Mouse (Mus musculus): Measurements from ENCODE around the gene Clmp.
A peak's percentile ranks its signal among the peaks of the same experiment; 100 is the strongest.
"Not testable (repeated sequence)": the region's sequence is repeated elsewhere in the genome, so short reads cannot be mapped to it uniquely, and the experiment has no call there.

Gene Clmp

DNA sequence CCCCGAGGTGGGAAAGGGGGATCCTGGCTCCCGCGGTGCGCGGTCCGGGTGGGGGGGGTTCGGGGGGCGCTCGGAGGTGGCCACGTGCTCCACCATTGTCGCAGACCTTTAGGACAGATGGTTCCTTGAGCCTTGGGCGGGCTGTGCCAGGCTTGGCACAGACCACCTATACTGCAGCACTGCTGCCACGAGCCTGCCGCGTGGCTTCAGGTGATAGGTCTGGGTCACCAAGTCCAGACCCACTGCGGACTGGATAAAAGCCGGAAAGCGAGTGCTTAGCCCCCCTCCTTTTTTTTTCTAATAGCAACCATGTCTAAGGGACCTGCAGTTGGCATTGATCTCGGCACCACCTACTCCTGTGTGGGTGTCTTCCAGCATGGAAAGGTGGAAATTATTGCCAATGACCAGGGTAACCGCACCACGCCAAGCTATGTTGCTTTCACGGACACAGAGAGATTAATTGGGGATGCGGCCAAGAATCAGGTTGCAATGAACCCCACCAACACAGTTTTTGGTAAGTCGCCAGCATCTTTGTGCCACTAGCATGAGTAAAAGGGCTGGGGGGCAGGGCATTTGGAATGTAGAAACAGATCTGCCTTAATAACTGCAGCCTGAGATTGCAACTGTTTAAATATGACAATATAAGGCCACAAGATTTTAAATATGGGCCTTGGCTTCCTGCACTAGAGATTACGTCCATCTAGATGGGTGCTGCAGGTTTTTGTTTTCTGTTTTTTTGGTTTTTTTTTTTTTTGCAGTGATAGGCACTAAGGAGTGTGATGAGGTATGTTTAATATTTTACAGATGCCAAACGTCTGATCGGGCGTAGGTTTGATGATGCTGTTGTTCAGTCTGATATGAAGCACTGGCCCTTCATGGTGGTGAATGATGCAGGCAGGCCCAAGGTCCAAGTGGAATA, 116.1 kb downstream of the Clmp start:
- DNase-seq (ENCODE audit: low spot score), result peak; percentile 60

DNA sequence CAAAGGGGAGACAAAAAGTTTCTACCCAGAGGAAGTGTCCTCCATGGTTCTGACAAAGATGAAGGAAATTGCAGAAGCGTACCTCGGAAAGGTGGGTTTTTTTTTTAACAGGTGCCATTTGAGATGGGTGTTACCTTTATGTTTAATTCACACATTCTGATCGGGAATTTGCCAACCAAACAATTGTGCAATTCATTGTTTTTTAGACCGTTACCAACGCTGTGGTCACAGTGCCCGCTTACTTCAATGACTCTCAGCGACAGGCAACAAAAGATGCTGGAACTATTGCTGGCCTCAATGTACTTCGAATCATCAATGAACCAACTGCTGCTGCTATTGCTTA, 116.7 kb downstream of the Clmp start:
- not testable (repeated sequence) for DNase-seq (ENCODE audit: low spot score)

DNA sequence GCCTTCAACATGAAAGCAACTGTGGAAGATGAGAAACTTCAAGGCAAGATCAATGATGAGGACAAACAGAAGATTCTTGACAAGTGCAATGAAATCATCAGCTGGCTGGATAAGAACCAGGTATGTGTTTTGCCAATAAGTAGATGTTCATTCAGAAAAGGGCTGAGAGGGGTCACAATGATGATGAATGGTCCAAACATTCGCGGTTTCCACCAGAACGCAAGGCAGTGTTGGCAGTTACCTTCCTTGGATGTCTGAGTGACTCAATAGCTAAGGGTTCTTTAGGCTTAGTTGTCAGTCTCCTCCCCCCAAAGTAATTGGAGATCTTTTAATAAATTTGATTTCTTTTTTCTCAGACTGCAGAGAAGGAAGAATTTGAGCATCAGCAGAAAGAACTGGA, 118.8 kb downstream of the Clmp start:
- not testable (repeated sequence) for DNase-seq (ENCODE audit: low spot score)

- DNase-seq (ENCODE audit: low spot score), result peak; percentile 87
These were observed 119.5 kb downstream of the Clmp start for GRCm38 (mm10) chr9:40805263-40805662.

DNA sequence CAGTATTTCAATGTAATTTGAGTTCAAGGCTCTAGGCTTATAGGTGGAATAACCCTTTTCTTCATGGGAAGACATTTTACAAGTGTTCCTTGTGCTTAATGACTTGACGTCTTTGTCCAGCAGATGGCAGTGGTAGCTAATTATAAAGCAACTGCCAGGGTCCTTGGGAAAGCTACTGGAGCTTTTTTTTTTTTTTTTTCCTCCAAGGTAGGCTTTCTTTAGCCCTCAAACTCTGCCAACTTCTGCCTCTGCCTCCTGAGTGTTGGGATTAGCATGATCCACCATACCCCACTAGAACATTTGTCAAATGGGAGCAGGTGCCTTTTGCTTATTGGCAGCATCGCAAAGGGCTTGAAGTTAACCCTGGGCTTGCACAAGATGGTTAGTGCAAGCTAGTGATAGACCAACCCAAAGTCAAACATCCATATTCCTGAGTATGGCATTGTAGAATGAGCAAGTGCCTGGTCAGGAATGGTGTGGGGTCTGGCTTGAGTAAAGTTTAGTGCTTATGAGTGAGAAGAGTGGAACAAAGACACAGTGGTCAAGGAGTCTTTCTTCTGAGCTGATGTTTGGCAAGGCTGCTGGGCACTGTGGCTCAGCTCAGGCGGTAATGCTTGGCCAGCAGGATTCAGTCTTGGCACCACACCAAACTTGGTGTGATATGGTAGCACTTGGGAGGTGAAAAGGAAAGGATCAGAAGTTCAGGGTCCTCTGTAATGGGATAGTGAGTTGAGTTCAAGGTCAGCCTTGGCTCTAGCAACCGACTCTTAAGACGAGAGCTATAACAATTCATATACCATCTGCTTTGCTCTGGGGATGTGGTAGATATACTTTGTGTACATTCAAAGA, 120.9 kb downstream of the Clmp start:
- peak; percentile 63 for DNase-seq (ENCODE audit: low spot score)

GRCm38 (mm10) chr9:40807289-40807920, 121.6 kb downstream of the Clmp start:
- no peak for DNase-seq (ENCODE audit: low spot score)

DNA sequence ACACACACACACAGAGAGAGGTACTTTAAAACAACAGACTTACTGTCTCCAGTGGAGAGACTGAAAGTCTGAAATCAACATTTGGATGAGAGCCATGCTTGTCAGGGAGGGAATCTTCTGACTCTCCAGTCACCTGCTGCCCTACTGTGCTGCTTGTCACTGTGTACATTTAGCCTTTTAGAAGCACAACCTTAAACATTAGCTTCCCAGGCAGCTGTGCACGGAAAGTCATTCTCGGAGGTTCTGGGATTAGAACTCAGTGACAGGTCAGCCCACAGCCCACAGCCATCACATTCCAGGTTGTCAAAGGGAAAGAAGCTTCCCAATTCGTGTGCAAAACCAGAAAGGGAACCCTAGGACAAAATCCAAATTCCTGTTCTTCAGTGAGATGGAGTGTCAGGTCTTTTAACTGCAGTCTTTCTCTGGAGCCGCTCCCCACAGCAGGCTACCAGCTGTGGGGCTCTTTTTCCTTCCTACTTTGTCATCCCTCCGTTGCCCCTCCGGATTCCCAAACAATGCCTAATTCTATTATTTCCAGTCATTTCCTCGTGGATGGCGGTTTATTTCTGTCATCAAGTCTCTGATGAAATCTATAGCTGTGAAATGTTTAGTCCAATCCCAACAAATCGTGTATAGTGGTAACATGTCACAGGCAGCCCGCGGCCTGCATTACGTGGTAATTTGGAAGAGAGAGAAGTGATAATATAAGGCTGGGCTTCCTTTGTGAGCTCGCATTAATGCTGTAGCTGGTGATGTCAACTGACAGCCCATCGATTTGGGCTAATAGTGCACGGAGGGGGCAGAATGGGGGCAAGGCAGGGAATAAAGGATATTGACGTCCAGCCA, 122.5 kb downstream of the Clmp start:
- DNase-seq (ENCODE audit: low spot score), result peak; percentile 40

GRCm38 (mm10) chr9:40808907-40809280, 123.1 kb downstream of the Clmp start:
- DNase-seq (ENCODE audit: low spot score), result no peak

GRCm38 (mm10) chr9:40811860-40812259, 126.1 kb downstream of the Clmp start:
- DNase-seq (ENCODE audit: low spot score), result no peak

GRCm38 (mm10) chr9:40814060-40814459, 128.3 kb downstream of the Clmp start:
- no peak for DNase-seq (ENCODE audit: low spot score)

- no peak for DNase-seq (ENCODE audit: low spot score)
These were observed 131.7 kb downstream of the Clmp start for GRCm38 (mm10) chr9:40817325-40818028.

- DNase-seq (ENCODE audit: low spot score), result no peak
These were observed 139.8 kb downstream of the Clmp start for GRCm38 (mm10) chr9:40825601-40826000.

- DNase-seq (ENCODE audit: low spot score), result no peak
These were observed 141.6 kb downstream of the Clmp start for GRCm38 (mm10) chr9:40827366-40827765.

DNA sequence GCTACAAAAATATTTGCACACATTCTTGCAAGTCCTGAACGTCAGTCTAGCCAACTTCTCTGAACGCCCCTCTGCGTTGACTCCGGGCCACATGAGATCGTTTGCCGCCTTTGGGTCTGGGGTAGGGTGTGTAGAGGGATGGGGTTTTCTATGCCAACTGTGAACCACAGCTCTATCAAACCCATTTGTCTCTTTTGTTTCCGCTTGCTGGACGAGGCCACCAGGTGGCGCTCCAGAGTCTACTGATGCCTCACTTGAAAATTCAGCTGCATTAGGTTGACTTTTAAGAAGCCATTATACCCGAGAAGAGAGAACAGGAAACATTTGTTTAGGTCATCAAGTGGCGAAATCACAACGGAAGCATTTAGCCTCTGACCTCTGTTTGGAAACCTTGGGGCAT, 148.8 kb downstream of the Clmp start:
- peak; percentile 90 for DNase-seq (ENCODE audit: low spot score)
